Mouse (Mus musculus) brain, embryonic 14.5 days (tissue): ENCODE results near the gene 2010111I01Rik.

ENCODE experiments used
- CTCF ChIP-seq: fragments of 200-500 bp; IDR thresholded peaks from 2 replicates; pipeline ENCODE4 v1.5.1; 2012; ENCODE audit warnings: inconsistent platforms, mild to moderate bottlenecking, moderate library complexity, borderline replicate concordance; ENCODE audit not compliant: insufficient read depth, insufficient read length; ENCODE audit errors: extremely low read depth
- POLR2A ChIP-seq: fragments of 200-500 bp; IDR thresholded peaks from 2 replicates; pipeline ENCODE4 v1.6.1; 2012; ENCODE audit warnings: mild to moderate bottlenecking, inconsistent platforms, borderline replicate concordance; ENCODE audit not compliant: poor library complexity, insufficient read depth, insufficient read length, severe bottlenecking; ENCODE audit errors: extremely low read depth

- TF ChIP-seq CTCF (no peak), POLR2A (no peak)
Measured at GRCm38 (mm10) chr13:63068371-63069136, 103.9 kb downstream of the 2010111I01Rik start.
